Mouse (Mus musculus) liver, postnatal 0 days (tissue): ENCODE measurements around the gene Ctu2.

Source experiments
- CTCF ChIP-seq: sonication (generic); IDR thresholded peaks from 2 replicates; pipeline ENCODE4 v1.5.1; 2016; ENCODE audit warnings: antibody characterized with exemption, low read depth
- EP300 ChIP-seq: IDR thresholded peaks from 2 replicates; pipeline ENCODE4 v1.6.1; 2016; ENCODE audit warnings: antibody characterized with exemption, low read depth, mild to moderate bottlenecking

DNA sequence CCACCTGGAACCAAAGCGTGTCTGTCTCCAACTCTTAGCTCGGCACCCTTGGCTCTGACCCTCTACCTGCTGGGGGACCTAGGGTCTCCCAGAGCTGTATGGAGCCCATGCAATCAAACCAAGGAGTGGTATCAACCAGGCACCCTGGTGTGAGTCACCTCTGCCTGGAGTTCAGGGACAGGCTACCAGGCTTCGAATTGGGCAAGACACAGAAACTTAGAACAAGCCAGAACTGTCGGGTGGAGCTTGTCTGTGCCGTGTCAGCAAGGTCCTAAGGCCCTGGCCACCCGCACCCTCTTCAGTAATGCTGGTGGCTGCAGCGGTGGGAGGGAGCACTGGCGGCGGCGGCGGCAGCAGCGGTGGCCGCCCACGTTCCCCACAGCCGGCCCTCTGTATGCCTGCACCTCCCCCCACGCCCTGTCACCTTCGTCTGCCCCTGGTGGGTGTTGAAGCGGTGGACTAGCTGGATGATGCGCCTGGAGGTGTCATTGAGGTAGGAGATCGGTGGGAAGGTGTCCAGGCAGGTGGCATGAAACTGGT is 39.3 kb upstream of the Ctu2 start:
- TF ChIP-seq EP300 (no peak), CTCF (no peak)
